Mouse (Mus musculus) naive thymus-derived CD4-positive, alpha-beta T cell, adult 5 months (primary cell): ENCODE data around the gene Isg20l2. TPM values are rescaled to one million over a fixed set of nuclear protein-coding genes. Genes with fewer than 3 reads are reported as not detected.

Source experiments
- polyA plus RNA-seq: library from polyadenylated mRNA; unstranded; fragments of 100-300 nt; shearing (Covaris generic); gene quantifications from one replicate; pipeline ENCODE4 v1.2.1, GENCODE M21; 2017

The Isg20l2 gene
- polyA plus RNA-seq = 39.1 TPM

DNA sequence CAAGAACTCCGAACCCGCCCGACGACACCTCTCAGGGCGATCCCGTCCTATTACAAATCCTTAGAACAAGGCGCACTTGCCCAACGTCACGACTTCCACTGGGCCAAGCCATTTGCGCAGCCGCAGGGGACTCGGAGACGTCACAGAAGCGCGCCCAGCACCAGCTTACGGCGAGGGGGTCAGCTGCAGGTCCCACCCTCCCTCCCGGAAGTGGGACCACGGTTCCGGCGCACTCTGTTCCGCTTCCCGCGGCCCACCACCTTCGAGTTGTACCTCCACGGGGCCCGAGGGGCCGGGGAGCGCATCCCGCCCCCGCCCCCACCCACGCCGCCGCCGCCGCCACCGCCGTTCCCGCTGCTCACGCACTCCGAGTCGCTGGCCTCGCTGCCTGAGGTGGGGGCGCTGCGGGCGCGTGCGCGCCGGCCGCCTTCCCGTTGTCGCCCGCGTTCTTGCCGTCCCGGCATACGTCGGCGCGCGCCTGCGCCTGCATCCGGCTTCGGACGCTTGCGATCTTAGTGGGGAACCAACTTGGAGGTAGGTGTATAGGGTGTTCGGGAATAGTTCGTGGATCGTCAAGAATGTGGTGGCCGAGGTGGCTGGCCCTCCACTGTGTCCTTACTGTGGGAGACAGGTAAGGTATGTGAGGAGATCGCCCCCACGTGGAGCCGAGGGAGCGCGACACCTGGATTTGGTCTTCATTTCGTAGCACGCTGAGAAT is at the start of gene Isg20l2, which contains the start of gene Rrnad1:
Isg20l2 (plus strand) TSS at position 237 of the 718 bp plus-strand sequence.
Rrnad1 (minus strand) TSS at position 640 of the 718 bp plus-strand sequence.

DNA sequence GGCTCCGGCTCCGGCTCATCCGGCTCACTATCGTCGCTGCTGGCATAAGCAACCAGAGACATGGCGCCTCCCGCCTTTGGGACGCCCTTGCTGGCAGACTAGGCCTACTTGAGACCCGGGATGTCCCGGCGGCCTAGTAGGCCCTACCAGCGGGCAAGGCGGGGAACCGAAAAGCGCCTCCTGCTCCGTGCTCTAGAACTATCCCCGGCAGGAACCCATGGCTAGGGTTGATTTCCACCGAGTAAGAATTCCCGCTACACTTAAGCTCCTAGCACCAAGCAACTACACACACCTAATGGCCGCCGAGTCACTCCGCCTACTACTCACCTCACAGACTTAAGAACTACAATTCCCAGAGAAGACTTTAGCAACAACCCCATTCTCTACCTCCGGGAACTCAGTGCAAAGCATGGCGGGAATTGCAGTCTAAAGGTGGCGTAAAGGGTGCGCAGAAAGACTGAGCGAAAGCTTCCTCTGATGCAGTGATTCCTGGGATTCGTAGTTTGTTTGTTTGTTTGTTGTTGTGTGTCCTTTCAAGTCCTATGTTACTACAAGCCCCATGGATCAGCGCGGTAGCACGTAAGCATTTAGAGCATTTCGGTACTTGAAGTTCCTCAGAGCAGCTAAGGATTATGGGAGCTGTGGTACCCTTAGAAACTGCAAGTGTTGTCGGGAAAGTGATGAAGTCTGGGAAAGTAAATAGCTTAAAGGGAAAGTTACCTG is 44.7 kb upstream of the Isg20l2 start, which contains the start of gene Prcc:
Prcc (minus strand) TSS at position 328 of the 723 bp plus-strand sequence.

DNA sequence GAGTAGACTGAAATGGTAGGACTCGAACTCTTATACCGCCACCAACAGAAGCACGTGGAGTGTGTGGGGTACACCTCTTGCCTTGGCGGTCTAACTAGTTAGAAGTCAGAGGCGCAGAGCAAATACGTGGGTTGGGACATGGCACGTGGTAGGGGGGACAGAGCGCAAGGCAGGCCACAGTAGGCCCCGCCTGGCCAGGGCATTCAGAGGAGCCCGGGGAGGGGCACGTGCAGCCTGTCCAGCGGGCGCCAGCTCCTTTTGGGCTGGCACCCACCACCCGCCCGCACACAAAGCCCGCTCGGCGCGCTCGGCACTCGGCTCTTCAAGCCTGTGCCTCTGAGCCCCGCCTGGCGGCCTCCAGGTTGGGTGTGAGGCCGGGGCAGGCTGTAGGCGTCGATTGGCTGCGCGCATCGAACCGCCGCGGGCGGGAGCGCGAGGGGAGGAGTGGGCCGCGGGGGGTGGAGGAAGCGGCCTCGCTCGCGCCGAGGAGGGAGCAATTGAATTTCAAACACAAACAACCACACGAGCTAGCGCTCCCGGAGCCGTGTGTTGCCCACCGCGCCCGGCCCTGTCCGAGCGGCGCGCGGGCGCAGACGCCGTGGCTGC is 24.1 kb upstream of the Isg20l2 start, which contains the start of gene Hdgf:
Hdgf (plus strand) TSS at position 442 of the 606 bp plus-strand sequence.

DNA sequence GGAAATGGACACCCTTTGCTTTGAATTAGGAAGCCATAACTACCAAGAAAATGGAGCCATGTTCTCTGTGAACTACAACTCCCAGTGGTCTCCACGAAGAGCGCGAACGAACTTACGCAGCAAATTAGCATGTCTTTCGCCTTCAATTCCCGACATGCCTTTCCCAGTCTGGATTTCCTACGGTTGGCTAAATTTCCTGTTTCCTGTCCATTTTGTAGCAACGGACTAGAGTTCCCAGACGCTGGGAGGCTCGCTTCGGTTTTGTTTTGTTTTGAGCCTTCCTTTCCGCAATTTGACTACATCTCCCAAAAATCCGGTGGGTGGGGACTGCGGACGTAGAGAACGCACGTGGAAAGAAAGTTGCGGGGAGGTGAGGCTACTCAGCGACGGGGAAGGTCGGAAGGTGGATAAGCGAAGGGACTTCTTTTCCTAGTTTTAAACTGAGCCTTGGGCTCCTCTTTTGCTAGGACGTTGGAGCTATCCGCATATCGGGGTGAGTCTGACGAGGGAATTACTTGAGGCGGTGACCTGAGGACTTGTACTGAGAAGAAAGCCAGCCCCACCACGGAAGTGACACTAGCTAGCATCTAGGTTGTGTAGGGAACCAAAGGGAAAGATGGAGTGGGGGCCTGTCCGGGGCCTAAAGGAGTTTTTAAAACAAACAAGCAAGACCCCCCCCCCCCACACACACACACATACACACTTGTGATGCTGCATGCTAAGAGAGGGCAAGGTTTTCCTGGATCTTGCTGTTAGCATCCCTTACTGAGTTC is 10.6 kb upstream of the Isg20l2 start, which contains the start of gene Mrpl24:
Mrpl24 (plus strand) TSS at position 171 of the 773 bp plus-strand sequence.

DNA sequence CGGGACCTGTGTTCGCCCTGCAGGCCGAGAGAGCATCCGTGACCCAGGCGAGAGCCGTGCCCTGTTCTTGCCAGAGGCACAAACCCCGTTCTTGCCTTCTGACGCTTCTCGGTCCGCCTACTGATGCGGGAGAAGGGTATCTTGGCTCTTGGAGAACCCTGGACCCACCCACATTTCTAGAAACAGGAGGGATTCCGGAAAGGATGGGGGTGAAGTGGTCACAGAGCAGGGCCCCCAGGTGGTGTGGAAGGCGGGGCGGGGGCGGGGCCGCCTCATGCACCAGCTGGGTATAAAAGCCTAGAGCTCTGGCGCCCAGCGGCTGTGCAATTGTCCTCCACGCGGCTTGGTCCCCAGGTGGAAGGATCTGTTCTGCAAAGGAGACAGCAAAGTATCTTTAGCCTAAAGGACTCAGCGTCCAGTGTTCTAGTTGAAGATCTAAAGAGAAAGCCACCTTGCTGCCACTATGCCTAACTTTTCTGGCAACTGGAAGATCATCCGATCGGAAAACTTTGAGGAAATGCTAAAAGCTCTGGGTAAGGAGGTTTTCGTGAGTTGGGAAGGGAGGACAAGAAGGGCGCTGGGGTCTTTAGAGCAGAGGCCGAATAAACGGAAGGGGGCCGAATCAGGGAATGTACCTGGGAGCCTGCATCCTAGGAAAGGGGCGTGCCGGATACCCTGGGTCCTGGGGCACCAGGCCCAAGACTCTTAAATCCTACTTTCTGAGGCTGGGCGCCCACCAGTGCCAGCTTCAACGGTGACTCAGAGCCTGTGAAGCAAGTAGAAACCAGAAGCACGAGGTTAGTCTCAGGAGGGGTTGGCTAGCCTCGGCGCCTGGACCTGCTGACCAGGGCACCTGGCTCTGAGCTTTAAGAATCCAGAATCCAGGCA is 18.5 kb downstream of the Isg20l2 start, which contains the start of gene Crabp2:
Crabp2 (plus strand) TSS at position 289 of the 888 bp plus-strand sequence.

DNA sequence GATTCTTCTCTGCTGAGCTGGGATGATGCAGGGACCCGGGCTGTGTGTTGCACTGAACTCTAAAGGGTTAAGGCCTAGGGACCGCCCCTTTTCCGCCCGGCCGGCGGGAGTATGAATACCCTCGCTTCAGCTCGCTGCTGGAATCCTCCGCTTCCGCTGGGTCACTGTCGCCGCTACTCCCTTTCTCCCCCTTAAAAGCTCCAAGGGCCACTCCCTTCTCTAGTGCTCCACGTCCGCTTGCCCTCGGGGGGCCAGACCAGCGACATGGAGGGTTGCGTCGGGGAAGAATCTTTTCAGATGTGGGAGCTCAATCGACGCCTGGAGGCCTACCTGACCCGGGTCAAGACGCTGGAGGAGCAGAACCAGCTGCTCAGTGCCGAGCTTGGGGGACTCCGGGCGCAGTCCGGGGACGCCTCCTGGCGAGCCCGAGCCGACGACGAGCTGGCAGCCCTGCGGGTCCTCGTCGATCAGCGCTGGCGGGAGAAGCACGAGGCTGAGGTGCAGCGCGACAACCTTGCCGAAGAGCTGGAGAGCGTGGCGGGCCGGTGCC is 40.9 kb downstream of the Isg20l2 start, which contains the start of gene Nes:
Nes (plus strand) TSS at position 140 of the 550 bp plus-strand sequence.

Other genes starting within 250 kb of the Isg20l2 start
- gene Lrrc71, start 181.7 kb upstream of the Isg20l2 start, polyA plus RNA-seq = 0.29 TPM
- not detected for gene Ntrk1, start 135.2 kb upstream of the Isg20l2 start, polyA plus RNA-seq
- not detected for gene Insrr, start 133.4 kb upstream of the Isg20l2 start, polyA plus RNA-seq
- 20.4 TPM for gene Pear1, start 106.0 kb upstream of the Isg20l2 start, polyA plus RNA-seq
- gene Sh2d2a, start 83.6 kb upstream of the Isg20l2 start, polyA plus RNA-seq = 585 TPM
- gene Prcc, start 44.7 kb upstream of the Isg20l2 start, polyA plus RNA-seq = 19.8 TPM
- 154 TPM for gene Hdgf, start 24.0 kb upstream of the Isg20l2 start, polyA plus RNA-seq
- gene Mrpl24, start 10.8 kb upstream of the Isg20l2 start, polyA plus RNA-seq = 125 TPM
- 20.3 TPM for gene Rrnad1, start 403 bp downstream of the Isg20l2 start, polyA plus RNA-seq
- gene Crabp2, start 18.4 kb downstream of the Isg20l2 start, polyA plus RNA-seq = not detected
- 0.10 TPM for gene Nes, start 40.8 kb downstream of the Isg20l2 start, polyA plus RNA-seq
- not detected for gene Bcan, start 69.9 kb downstream of the Isg20l2 start, polyA plus RNA-seq
- gene Hapln2, start 97.3 kb downstream of the Isg20l2 start, polyA plus RNA-seq = not detected
- gene Gpatch4, start 112.8 kb downstream of the Isg20l2 start, polyA plus RNA-seq = 28.3 TPM
- gene Naxe, start 128.2 kb downstream of the Isg20l2 start, polyA plus RNA-seq = 37.9 TPM
- not detected for gene Ttc24, start 148.0 kb downstream of the Isg20l2 start, polyA plus RNA-seq
- 0.09 TPM for gene Iqgap3, start 151.7 kb downstream of the Isg20l2 start, polyA plus RNA-seq
- 279 TPM for gene Mef2d, start 212.1 kb downstream of the Isg20l2 start, polyA plus RNA-seq